Mouse (Mus musculus) myocyte (in vitro differentiated cells): ENCODE results near the gene Tax1bp1.

Experiments
- CEBPB ChIP-seq: IDR thresholded peaks from 2 replicates; pipeline ENCODE4 v1.6.1; 2011; ENCODE audit warnings: mild to moderate bottlenecking, moderate library complexity; ENCODE audit not compliant: poor library complexity, insufficient read depth, severe bottlenecking
- E2F4 ChIP-seq: IDR thresholded peaks from one replicate; pipeline ENCODE4 v1.6.1; 2011; ENCODE audit warnings: mild to moderate bottlenecking, control low read depth, moderate library complexity; ENCODE audit not compliant: insufficient read depth
- MAX ChIP-seq: IDR thresholded peaks from one replicate; pipeline ENCODE4 v1.6.1; 2011; ENCODE audit warnings: low read depth, mild to moderate bottlenecking, control low read depth
- MYOD1 ChIP-seq, 3 experiments: IDR thresholded peaks; one replicate each; pipeline ENCODE4 v1.6.1; 2011; ENCODE audit warnings: control low read depth in 2 of 3, low read depth in 2 of 3, mild to moderate bottlenecking in 2 of 3, moderate library complexity in 1 of 3; ENCODE audit not compliant: insufficient read length in 2 of 3, control insufficient read depth in 1 of 3
- MYOG ChIP-seq, 3 experiments: IDR thresholded peaks; one replicate each; pipeline ENCODE4 v1.6.1; 2011; ENCODE audit warnings: control low read depth in 2 of 3, low read depth in 2 of 3, mild to moderate bottlenecking in 2 of 3; ENCODE audit not compliant: insufficient read length in 2 of 3, control insufficient read depth in 1 of 3, insufficient read depth in 1 of 3
- POLR2A ChIP-seq: IDR thresholded peaks from one replicate; pipeline ENCODE4 v1.6.1; 2011; ENCODE audit warnings: low read depth, mild to moderate bottlenecking, control low read depth, moderate library complexity; ENCODE audit not compliant: insufficient read length
- POLR2AphosphoS2 ChIP-seq: IDR thresholded peaks from one replicate; pipeline ENCODE4 v1.6.1; 2011; ENCODE audit warnings: low read depth, control low read depth; ENCODE audit not compliant: insufficient read length
- TCF12 ChIP-seq: IDR thresholded peaks from one replicate; pipeline ENCODE4 v1.6.1; 2011; ENCODE audit warnings: mild to moderate bottlenecking, control low read depth; ENCODE audit not compliant: poor library complexity, insufficient read depth, severe bottlenecking
- TCF3 ChIP-seq: IDR thresholded peaks from one replicate; pipeline ENCODE4 v1.6.1; 2011; ENCODE audit warnings: low read depth, control low read depth; ENCODE audit not compliant: insufficient read length
- USF1 ChIP-seq: IDR thresholded peaks from one replicate; pipeline ENCODE4 v1.6.1; 2011; ENCODE audit warnings: low read depth, mild to moderate bottlenecking, control low read depth, moderate library complexity

DNA sequence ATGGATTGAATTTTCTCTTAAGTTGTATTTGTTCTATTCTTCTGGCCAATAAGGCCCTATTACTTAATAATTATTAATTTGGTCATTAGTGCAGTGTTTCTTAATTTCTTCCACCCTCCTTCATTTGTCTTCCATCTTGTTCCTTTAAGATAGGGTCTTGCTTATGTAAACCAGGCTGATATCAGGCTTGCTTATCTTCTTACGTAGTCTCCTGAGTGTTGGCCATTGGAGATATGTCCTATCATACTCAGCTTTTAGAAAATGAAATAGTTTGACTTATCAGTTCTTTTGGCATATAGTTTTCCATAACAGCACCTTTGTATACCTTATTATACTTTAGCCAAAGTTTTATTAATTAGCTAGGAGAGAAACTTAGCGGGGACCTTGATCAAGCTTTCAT is 21.1 kb downstream of the Tax1bp1 start:
- TF ChIP-seq USF1 (no peak), POLR2A (no peak), E2F4 (no peak), POLR2AphosphoS2 (no peak), TCF3 (no peak), MAX (no peak), MYOG (IDR thresholded peaks at IDR 0.05; ENCODE audit: control insufficient read depth in 1 of 3, insufficient read depth in 1 of 3, insufficient read length in 2 of 3, low read depth in 2 of 3) (no peak), CEBPB (no peak), TCF12 (no peak), MYOD1 (IDR thresholded peaks at IDR 0.05; ENCODE audit: control insufficient read depth in 1 of 3, insufficient read length in 2 of 3, low read depth in 2 of 3) (no peak)
